Mouse (Mus musculus): ENCODE results near the gene Nol7.

DNA sequence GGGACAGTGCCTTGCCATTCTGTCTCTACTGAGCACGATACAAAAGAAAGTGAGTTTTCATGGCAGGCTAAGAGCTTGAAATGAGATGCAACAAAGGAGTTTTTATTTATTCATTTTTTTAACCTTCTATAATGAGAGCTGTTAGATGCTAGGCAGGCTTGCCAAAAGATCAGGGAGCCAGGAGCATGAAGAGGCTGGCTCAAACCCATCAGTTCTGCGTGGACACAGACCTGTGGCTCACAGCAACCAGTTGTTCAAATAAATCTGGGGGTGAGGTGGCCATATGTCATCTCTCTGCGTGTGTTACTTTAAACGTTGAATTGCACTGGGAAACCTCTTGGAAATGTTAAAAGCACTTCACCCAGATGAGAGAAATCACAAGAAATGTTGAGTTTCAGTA, 44.8 kb upstream of the Nol7 start:
- TF ChIP-seq CTCF (IDR thresholded peaks at IDR 0.05; ENCODE audit: insufficient read depth, low read depth, low read length) (no peak), POLR2A (IDR thresholded peaks at IDR 0.05; ENCODE audit: insufficient read depth, low read depth, low read length) (no peak)
